Mouse (Mus musculus): ENCODE data around the gene Mis12.
A peak's percentile ranks its signal among the peaks of the same experiment; 100 is the strongest.

The Mis12 gene

DNA sequence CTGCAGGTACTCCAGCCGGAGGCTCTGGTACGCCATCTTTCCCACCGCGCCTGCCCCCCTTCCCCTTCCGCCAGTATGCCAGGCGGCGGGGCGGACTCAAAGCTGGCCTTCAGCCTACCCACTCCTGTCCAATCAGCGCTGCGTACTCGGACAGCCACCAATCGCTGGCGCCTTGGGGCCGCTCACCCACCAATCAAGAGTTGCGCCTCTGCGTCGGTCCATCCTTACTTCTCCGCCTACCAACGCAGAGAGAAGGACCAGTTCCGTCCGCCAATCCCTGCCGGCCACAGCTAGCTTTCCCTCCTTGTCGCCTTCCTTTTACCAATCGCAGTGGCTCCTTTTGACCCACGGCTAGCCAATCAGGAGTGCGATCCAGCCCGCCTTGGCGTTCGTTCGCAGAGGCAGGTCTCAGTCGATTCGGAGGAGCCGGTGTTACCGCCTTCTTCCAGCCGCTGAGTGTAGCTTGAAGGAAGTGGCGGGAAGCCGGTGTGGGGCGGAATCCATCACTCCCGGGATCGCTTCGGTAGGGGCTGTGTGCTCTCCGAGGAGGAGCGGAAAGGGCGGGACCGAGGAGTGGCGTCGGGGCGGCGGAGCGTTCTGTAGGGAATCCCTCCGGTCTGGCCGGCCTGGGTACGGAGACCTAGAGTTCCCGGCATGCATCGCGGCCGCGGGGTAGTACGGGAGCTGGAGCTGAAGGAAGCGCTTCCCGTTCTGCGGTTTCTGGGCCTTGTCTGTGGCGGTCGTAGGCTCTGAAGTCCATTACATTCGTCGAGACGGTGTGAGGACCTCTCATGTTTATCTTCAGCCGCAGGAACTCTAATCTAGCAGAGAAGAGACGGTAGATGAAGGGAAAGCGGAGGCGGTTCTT lies at the start of gene Mis12, which contains the start of gene Derl2:
TSS of gene Mis12 (plus strand) at position 411 of the 868 bp plus-strand sequence.
TSS of gene Derl2 (minus strand) at position 641 of the 868 bp plus-strand sequence.
- peak; percentile 95 for DNase-seq (ENCODE audit: low spot score)

DNA sequence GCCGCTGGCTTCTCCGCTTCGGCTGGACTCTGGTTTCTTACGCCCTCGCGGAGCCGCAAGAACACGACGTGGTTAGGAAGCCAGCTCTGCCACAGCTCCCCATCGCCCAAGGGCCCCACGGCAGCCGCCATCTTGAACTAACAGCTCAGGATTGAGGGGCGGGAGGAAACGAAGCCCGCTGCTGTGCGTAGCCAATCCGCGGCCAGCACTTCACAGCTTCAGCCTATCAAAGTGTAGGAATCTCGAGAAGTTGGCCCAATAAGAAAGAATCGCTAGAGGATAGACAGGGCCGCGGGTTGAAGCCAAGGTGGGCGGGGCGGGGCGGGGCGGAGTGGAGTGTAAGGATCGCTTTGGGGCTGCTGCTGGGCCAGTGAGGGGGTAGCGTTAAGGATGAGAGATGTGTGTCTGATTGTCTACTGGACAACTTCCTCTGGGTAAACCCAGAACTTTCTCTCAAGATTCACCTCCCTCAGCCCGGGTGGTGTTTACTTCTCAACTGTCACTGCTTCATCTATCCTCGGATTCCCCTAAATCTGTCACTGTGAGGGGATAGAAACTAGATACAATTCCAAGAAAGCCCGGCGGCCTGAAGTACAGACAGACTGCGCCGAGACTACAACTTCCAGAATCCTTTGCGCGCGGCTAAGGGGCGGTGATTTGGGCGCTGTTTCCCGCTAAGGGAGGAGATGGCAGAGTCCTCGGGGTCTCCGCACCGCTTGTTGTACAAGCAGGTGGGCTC lies 49.4 kb upstream of the Mis12 start, which contains the start of the genes Nup88 and Rpain:
TSS of gene Nup88 (minus strand) at position 153 of the 739 bp plus-strand sequence.
TSS of gene Rpain (plus strand) at position 393 of the 739 bp plus-strand sequence.
- peak; percentile 89 for DNase-seq (ENCODE audit: low spot score)

DNA sequence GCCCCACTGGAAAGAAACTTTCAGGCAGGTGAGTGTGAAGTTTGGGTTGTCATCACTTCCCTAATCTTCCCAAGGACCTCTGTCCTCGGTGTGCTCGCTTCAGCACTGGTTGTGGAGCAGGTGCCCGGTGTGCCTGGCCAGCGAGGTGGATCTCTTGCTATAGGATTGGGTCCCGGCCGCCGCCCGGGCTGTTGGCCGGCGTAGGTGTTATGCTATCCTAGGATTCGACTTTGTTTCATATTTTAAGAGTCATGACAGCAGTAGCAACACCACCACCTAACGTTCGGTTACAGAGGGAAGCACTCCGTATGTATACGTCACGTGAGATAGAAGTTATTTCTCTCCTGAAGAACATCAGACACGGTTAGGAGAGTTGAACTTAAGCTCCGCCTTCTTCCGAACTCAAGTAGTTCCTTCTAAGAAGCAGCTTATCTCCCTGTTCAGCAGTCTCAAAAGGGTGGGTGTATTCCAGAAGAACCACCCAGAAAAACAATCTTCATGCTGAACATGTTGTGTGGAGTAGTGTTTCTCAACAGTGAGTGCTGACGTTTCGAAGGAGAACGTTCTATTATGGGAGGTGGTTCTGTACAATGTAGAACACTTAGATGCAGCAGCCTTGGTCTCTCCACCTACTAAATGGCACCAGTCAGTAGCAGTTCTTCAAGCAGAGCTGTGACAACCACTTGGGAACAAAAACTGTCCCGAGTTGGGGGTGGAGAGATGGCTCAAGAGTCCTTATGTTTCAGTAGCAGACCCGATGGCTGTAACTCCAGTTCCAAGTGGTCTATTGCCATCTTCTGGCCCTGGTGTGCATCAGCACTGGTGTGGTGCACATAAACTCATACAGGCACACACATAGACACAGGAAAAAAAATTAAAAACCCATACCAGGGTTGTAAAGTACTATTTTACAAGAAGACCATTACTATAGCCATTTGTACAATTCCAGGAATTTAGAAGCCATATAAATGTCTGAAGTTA lies 48.6 kb upstream of the Mis12 start:
- DNase-seq (ENCODE audit: low spot score): no peak

DNA sequence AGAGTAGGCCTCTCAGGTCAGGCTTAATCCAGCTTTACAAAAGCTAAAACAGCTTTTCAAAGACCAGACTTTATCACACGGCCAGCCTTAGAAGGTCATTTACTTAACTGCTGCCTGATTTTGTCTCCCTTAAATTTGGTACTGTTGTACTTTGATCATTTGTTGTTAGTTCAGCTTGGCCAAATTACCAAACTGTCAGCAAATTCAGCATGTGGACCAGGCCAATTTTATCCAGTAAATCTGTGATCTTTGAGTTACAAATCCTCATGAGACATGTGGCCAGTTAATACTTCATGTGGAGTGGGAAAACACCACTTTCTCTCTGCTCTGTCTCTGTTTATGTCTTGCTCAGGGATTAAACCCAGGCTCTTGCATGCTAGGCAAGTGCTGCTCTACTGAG lies 46.8 kb upstream of the Mis12 start:
- no peak for DNase-seq (ENCODE audit: low spot score)

GRCm38 (mm10) chr11:70973947-70974346 lies 45.5 kb upstream of the Mis12 start:
- DNase-seq (ENCODE audit: low spot score): no peak

DNA sequence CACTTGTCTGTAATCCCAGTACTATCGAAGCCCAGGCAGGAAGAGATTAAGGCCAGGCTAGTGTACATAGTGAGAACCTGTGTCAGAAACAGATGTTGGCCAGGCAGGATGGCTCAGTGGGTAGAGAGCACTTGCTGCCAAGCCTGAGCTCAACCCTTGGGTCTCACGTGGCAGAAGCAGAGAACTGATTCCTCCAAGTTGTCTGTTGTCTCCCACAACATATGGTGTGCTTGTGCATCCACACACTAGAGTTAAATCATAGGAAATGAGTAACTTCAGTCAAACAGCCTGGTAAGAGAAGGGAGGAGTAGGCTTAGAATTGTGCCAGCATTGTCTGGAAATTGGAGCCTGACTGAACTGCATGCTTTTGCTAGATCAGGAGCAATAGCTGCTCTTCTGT lies 44.2 kb upstream of the Mis12 start:
- no peak for DNase-seq (ENCODE audit: low spot score)

GRCm38 (mm10) chr11:70977293-70977692 lies 42.1 kb upstream of the Mis12 start:
- DNase-seq (ENCODE audit: low spot score): no peak

GRCm38 (mm10) chr11:70980232-70980631 lies 39.2 kb upstream of the Mis12 start:
- no peak for DNase-seq (ENCODE audit: low spot score)

- DNase-seq (ENCODE audit: low spot score): no peak
These were observed 38.5 kb upstream of the Mis12 start for GRCm38 (mm10) chr11:70980751-70981510.

DNA sequence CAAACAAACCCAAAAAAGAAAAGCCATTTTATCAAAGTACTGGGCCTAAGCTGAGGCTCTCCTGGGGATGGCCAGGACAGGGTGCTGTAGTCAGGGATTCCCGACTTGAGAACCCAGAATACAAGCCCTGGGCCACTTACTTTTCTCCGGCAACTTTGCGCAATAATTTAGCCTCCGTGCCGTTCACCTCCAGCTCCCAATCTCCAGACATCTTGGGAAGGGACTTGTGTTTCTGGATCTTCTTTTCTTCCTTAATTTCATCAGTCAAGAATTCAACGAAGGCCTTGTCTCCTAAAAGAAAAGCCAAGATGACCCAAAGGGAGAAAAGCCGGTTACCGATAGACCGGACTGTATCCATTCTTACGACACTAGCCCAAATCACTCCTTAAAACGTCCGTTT lies 37.4 kb upstream of the Mis12 start:
- DNase-seq (ENCODE audit: low spot score): no peak

DNA sequence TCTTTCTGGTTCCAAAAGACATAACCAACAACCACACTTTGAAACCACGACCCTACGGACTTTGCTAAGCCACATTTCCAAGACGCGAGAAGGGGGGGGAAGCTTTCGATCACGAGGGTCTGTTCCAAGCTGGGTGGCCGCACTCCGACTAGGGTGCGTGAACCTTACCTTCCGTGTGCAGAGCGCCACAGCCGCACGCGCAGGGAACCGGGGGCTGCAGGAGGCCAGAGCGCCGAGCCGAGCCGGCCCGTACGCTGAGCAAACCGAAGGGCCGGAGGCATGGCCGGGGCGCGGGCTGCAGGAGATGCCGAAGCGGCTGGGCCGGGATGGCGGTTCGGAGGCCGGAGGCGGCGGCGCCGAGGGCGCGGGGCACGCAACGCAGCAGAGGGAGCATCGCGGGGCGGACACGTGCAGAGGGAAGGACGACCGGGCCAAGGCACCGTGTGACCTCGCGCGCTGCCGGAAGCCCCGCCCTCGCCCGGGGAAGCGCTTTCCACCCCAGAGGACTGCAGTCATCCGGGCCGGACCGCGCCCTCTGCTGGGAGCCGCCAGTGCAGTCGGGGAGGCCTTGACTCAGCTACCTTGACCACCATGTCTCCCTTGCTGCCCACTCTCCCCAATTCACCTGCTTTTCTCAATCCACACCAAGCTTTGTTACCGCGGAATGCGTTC lies 36.7 kb upstream of the Mis12 start, which contains the start of gene C1qbp:
TSS of gene C1qbp (minus strand) at position 470 of the 672 bp plus-strand sequence.
- peak; percentile 99 for DNase-seq (ENCODE audit: low spot score)

DNA sequence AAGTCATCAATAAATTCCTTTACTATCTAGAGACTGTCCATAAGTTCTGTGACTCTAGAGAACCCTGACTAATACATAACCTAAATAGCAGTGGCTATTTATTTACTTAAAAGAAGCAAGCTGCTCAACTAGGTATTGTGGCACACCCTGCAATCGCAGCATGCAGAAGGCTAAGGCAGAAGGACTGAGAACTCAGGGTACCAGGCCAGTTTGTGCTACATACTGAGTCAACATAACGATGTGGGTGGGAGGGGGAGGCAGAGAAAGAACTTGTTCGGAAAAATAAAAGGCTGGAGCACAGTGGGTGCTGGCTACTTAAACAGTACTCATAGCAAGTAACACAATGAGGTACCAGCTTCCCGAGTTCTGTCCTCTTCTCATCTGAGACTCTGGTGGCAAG lies 18.2 kb upstream of the Mis12 start:
- no peak for DNase-seq (ENCODE audit: low spot score)

DNA sequence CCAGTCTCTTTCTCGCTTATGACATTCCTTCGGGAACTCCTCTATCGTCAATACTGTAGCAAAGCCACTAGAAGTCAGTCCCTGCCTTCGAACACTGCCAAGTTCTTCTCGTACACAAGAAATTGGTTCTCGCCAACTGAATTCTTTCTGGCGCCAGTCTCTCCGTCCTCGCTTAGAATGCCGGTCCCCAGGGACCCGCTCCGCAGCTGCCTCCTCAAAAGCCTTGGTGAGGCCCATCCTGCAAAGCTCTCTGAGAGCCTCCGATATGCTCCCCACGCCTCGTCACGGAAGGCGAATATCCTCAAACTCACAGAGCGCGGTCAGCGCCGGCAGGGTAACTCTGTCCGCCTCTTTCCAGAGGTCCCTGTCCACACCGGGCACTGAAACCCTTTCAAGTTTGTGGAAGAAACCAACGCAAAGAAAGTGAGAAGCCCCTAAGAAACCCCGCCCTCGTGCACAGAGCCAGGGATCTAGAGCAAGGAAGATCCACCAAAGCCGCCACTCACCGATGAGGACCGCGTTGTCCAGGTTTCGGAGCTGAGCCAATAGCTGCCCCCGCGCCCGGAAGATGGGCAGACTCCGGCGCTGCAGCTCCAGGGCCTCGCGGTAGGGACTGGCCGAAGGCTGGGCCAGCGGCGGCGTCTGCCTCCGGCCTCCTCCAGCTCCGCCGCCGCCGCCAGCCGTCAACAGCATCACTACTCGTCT lies 15.6 kb upstream of the Mis12 start:
- peak; percentile 78 for DNase-seq (ENCODE audit: low spot score)

- peak; percentile 96 for DNase-seq (ENCODE audit: low spot score)
These were observed 15.1 kb upstream of the Mis12 start, which contains the start of gene Dhx33 for GRCm38 (mm10) chr11:71004316-71004773. Gene Dhx33 (minus strand): TSS chr11:71004437.

- no peak for DNase-seq (ENCODE audit: low spot score)
These were observed 14.4 kb upstream of the Mis12 start for GRCm38 (mm10) chr11:71005046-71005445.

GRCm38 (mm10) chr11:71007026-71007425 lies 12.4 kb upstream of the Mis12 start:
- DNase-seq (ENCODE audit: low spot score): no peak

GRCm38 (mm10) chr11:71007831-71008230 lies 11.6 kb upstream of the Mis12 start:
- DNase-seq (ENCODE audit: low spot score): no peak

GRCm38 (mm10) chr11:71008321-71008720 lies 11.1 kb upstream of the Mis12 start:
- no peak for DNase-seq (ENCODE audit: low spot score)

DNA sequence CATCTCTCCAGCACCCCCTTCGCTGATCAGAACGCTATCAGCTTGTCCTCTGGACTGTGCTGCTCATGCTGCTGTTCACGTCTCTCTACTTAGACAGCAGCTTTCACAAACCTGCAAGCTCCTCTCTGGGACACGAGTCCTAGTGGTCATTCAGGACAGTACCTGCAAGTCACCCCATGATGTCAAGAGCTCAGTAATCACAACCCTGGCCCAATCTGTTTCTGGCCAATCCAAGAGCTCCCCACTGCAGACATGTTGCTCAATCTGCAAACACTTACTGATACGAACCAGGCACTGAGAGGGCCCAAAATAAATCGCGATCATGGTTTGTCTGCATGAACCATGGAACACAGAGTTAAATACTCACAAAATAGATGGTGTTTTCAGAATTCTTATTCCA lies 6.7 kb upstream of the Mis12 start:
- no peak for DNase-seq (ENCODE audit: low spot score)
